Mouse (Mus musculus): ENCODE measurements around the gene Ttc29.

DNA sequence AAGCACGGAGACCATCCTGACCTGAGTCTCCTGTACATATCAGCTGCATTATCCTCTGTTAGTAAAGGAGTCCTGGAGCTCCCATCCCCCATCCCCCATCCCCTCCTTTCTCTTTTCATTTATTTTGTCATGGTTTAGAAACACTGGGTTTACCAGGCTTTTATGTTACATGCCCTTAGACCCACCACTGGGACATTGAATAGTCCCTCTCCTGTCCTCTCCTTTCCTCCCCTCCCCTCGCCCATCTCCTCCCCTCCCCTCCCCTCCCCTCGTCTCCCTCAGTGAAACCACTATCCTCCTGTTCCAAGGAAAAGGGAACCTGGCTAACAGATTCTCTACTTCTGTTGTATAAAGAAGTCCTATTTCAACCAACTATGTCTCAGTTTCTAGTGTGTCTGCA lies 38.0 kb downstream of the Ttc29 start:
- TF ChIP-seq POLR2A (IDR thresholded peaks at IDR 0.05; ENCODE audit: insufficient read depth, low read depth, low read length) (no peak), CTCF (IDR thresholded peaks at IDR 0.05; ENCODE audit: insufficient read depth, low read depth, low read length) (no peak)
